Mouse (Mus musculus) CH12.LX (cell line): ENCODE data around the gene Grid2. TPM values are rescaled to one million over a fixed set of nuclear protein-coding genes. Genes with fewer than 3 reads are reported as not detected.

ENCODE experiments used
- DNase-seq: peaks from one replicate; pipeline ENCODE4 v3.0.0-alpha.2; 2013; ENCODE audit errors: extremely low read depth
- H3K27ac ChIP-seq: 2 replicates; pipeline ENCODE4 v1.5.1; 2012; ENCODE audit warnings: low read depth, mild to moderate bottlenecking, control low read depth, moderate library complexity; ENCODE audit not compliant: insufficient read depth
- H3K27me3 ChIP-seq: replicated peaks from 2 replicates; pipeline ENCODE3; 2012; ENCODE audit warnings: inconsistent platforms
- H3K36me3 ChIP-seq, 2 experiments: replicated peaks in 1 of 2; 2 replicates each; pipeline versions ENCODE3 to v1.6.1; 2012; ENCODE audit warnings: inconsistent platforms in 1 of 2, low read length in 1 of 2, mild to moderate bottlenecking in 1 of 2, mixed read lengths in 1 of 2, moderate library complexity in 1 of 2; ENCODE audit not compliant: control insufficient read depth in 1 of 2, insufficient read depth in 1 of 2
- H3K4me1 ChIP-seq, 2 experiments: 2 replicates each; pipeline ENCODE4 v1.6.1; 2012; ENCODE audit warnings: inconsistent platforms in 1 of 2, moderate library complexity in 1 of 2; ENCODE audit not compliant: insufficient read depth in 2 of 2, control insufficient read depth in 1 of 2
- H3K4me2 ChIP-seq: 2 replicates; pipeline ENCODE4 v1.6.1; 2012; ENCODE audit warnings: low read depth, mild to moderate bottlenecking, control low read depth; ENCODE audit not compliant: poor library complexity, insufficient read depth, severe bottlenecking
- H3K4me3 ChIP-seq, 3 experiments: fragments of 150-350 bp in 1 of 3; sonication (generic) in 1 of 3; replicated peaks in 1 of 3; 2 replicates each; pipeline versions ENCODE3 to v1.5.1; 2011 to 2012; ENCODE audit warnings: low read depth in 2 of 3, low read length in 2 of 3, mild to moderate bottlenecking in 2 of 3, moderate library complexity in 2 of 3, control low read depth in 1 of 3, improper control_type of control experiment in 1 of 3, inconsistent platforms in 1 of 3, mixed read lengths in 1 of 3; ENCODE audit not compliant: poor library complexity in 1 of 3
- H3K79me2 ChIP-seq: replicated peaks from 2 replicates; pipeline ENCODE4 v1.6.1; 2012; ENCODE audit warnings: mild to moderate bottlenecking, moderate library complexity; ENCODE audit not compliant: control insufficient read depth, poor library complexity, insufficient read depth, severe bottlenecking; ENCODE audit errors: extremely low read depth
- H3K9ac ChIP-seq: 2 replicates; pipeline ENCODE4 v1.6.1; 2012; ENCODE audit warnings: low read depth, mild to moderate bottlenecking, control low read depth, moderate library complexity; ENCODE audit not compliant: insufficient read depth
- H3K9me3 ChIP-seq: replicated peaks from 2 replicates; pipeline ENCODE3; 2012; ENCODE audit warnings: low read length, inconsistent platforms, mixed read lengths
- BHLHE40 ChIP-seq: IDR thresholded peaks from 2 replicates; pipeline ENCODE4 v1.6.1; 2011; ENCODE audit warnings: mild to moderate bottlenecking, low read depth, low read length, improper control_type of control experiment
- CHD1 ChIP-seq: IDR thresholded peaks from 2 replicates; pipeline ENCODE4 v1.6.1; 2012; ENCODE audit warnings: low read depth, low read length, improper control_type of control experiment, inconsistent platforms
- CHD2 ChIP-seq: IDR thresholded peaks from 2 replicates; pipeline ENCODE4 v1.6.1; 2011; ENCODE audit warnings: low read length, improper control_type of control experiment
- ETS1 ChIP-seq: conservative IDR thresholded peaks from 2 replicates; pipeline ENCODE4 v1.6.1; 2012; ENCODE audit warnings: low read depth, mild to moderate bottlenecking, inconsistent platforms, low read length, improper control_type of control experiment, moderate library complexity
- GABPA ChIP-seq: IDR thresholded peaks from 2 replicates; pipeline ENCODE4 v1.6.1; 2012; ENCODE audit warnings: low read depth, low read length, improper control_type of control experiment, inconsistent platforms; ENCODE audit not compliant: insufficient replicate concordance
- HCFC1 ChIP-seq: IDR thresholded peaks from 2 replicates; pipeline ENCODE4 v1.6.1; 2012; ENCODE audit warnings: low read depth, mild to moderate bottlenecking, inconsistent platforms, low read length, improper control_type of control experiment
- IRF4 ChIP-seq: IDR thresholded peaks from 2 replicates; pipeline ENCODE4 v1.6.1; 2014; ENCODE audit warnings: low read depth, mild to moderate bottlenecking, inconsistent platforms, low read length, improper control_type of control experiment
- JUN ChIP-seq: IDR thresholded peaks from 2 replicates; pipeline ENCODE4 v1.6.1; 2011; ENCODE audit warnings: low read depth, mild to moderate bottlenecking, low read length, improper control_type of control experiment, moderate library complexity; ENCODE audit not compliant: insufficient read depth
- MAZ ChIP-seq: IDR thresholded peaks from 2 replicates; pipeline ENCODE4 v1.6.1; 2012; ENCODE audit warnings: low read depth, mild to moderate bottlenecking, inconsistent platforms, low read length, improper control_type of control experiment, moderate library complexity
- MYC ChIP-seq: IDR thresholded peaks from 2 replicates; pipeline ENCODE4 v1.6.1; 2011; ENCODE audit warnings: low read depth, mild to moderate bottlenecking, improper control_type of control experiment, low read length
- PAX5 ChIP-seq: IDR thresholded peaks from 2 replicates; pipeline ENCODE4 v1.6.1; 2012; ENCODE audit warnings: low read length, inconsistent platforms, mixed read lengths
- POLR2A ChIP-seq: IDR thresholded peaks from 2 replicates; pipeline ENCODE4 v1.6.1; 2011; ENCODE audit warnings: low read depth, mild to moderate bottlenecking, improper control_type of control experiment, low read length
- POLR2AphosphoS2 ChIP-seq: IDR thresholded peaks from 2 replicates; pipeline ENCODE4 v1.6.1; 2011; ENCODE audit warnings: low read depth, low read length, improper control_type of control experiment
- RCOR1 ChIP-seq: conservative IDR thresholded peaks from 2 replicates; pipeline ENCODE4 v1.6.1; 2012; ENCODE audit warnings: low read depth, mild to moderate bottlenecking, inconsistent platforms, low read length, improper control_type of control experiment
- SMC3 ChIP-seq: IDR thresholded peaks from 2 replicates; pipeline ENCODE4 v1.6.1; 2011; ENCODE audit warnings: low read depth, low read length, improper control_type of control experiment
- USF1 ChIP-seq: IDR thresholded peaks from 2 replicates; pipeline ENCODE4 v1.6.1; 2014; ENCODE audit warnings: low read depth, mild to moderate bottlenecking, inconsistent platforms, low read length, improper control_type of control experiment
- ZC3H11A ChIP-seq: IDR thresholded peaks from 2 replicates; pipeline ENCODE4 v1.6.1; 2012; ENCODE audit warnings: low read depth, mild to moderate bottlenecking, inconsistent platforms, low read length, improper control_type of control experiment
- ZNF384 ChIP-seq: IDR thresholded peaks from 2 replicates; pipeline ENCODE4 v1.6.1; 2012; ENCODE audit warnings: low read depth, low read length, improper control_type of control experiment, inconsistent platforms
- dilution Hi-C: fragments of 300-500 bp; cut with MboI; formaldehyde crosslinking; loops from 2 replicates; pipeline ENCODE4 v1.14.3; 2020; ENCODE audit warnings: low sequenced_read_pairs; ENCODE audit not compliant: extremely low pct_unique_long_range_greater_than_20kb, extremely low pct_ligation_motif_present
- in situ Hi-C: fragments of 300-500 bp; cut with MboI; formaldehyde crosslinking; loops from 3 replicates; pipeline ENCODE4 v1.14.3; 2019; ENCODE audit warnings: low sequenced_read_pairs, low pct_ligation_motif_present, low pct_unique_long_range_greater_than_20kb, mixed read lengths
- polyA plus RNA-seq: library from polyadenylated mRNA; unstranded; fragments of >175 nt; gene quantifications from 2 replicates; pipeline ENCODE4 v1.2.1, GENCODE M21; 2012; ENCODE audit warnings: low read depth; ENCODE audit not compliant: insufficient read length
- total RNA-seq, 2 experiments: library from RNA; depleted of rRNA; stranded (reverse); fragments of 300-350 nt in 1 of 2; fragments of >200 nt in 1 of 2; gene quantifications; 2 replicates each; pipeline ENCODE4 v1.2.3; 2012 to 2014

Gene Grid2
- total and polyA plus RNA-seq, 3 experiments, result not detected

DNA sequence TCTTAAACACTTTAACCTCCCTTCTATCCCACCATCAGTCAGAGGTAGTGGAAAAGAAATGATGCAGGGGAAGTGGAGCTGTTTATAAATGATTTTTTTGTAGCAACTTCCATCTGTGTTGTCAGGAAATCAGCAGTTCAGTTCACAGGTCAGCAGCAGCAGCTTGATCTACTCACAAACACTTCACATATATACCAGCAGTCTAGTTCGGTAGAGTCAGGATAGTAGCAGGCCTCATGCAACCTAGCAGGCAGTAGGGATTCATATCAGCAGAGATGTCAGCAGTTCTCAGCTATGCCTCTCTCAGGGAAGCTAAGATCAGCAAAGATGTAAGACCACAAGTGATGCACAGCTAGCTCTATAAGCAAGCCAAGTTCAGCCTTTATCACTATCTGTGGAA is 938.0 kb downstream of the Grid2 start:
- H3K27ac ChIP-seq, result no peak overlapping the region
- H3K9ac ChIP-seq, result no peak overlapping the region
- dilution Hi-C loops, result no loop called here
- peaks cover 21% of the 10 kb centered on the region for H3K9me3 ChIP-seq
- H3K4me1 ChIP-seq, result no peaks in the 10 kb centered on the region
- H3K79me2 ChIP-seq, result no peaks in the 10 kb centered on the region
- H3K36me3 ChIP-seq, result no peaks in the 10 kb centered on the region
- H3K4me2 ChIP-seq, result no peak overlapping the region
- H3K4me3 ChIP-seq, result no peak overlapping the region
- no peak for DNase-seq
- H3K27me3 ChIP-seq, result no peaks in the 10 kb centered on the region
- in situ Hi-C loops, result no loop called here
- TF ChIP-seq ZNF384, result no peak
- no peak for TF ChIP-seq CHD2
- no peak for TF ChIP-seq GABPA
- TF ChIP-seq RCOR1, result no peak
- TF ChIP-seq BHLHE40, result no peak
- no peak for TF ChIP-seq MAZ
- TF ChIP-seq USF1, result no peak
- no peak for TF ChIP-seq IRF4
- TF ChIP-seq HCFC1, result no peak
- TF ChIP-seq MYC, result no peak
- no peak for TF ChIP-seq PAX5
- no peak for TF ChIP-seq POLR2A
- no peak for TF ChIP-seq ZC3H11A
- TF ChIP-seq POLR2AphosphoS2, result no peak
- no peak for TF ChIP-seq SMC3
- TF ChIP-seq CHD1, result no peak

DNA sequence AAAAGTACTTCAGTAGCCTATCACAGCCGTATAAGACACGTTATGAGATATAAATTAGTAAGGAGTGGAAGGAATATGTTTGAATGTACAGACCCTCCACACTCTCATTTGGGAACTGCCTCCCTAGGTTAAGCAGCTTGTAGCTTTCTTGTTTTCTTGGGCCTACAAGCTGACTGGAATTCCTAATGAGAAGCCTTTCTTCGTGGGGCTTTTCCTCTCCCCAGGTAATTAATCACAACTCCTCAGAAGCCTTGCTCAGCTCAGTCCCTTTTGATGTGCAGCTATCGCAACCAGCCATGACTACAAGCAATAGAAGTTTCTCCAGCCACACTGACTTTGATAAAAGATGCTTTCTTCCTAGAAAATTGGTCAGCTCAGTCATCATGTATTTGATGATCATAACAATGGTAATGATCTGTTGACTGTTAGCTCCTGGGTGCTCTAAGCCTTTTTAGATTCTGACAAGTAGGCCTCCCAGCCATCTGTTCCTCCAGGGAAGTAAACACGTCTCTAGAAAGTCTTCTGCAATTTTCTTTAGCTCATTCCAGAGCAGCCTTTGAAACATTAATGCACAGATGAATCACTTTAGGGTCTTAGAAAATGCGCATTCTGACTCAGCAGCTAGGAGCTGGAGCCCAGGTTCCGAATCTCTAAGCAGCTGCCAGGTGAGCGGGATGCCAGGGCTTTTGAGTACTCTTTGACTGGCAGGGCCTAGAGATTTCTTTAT is 946.9 kb downstream of the Grid2 start:
- H3K4me3 ChIP-seq, result no peak overlapping the region
- no peaks in the 10 kb centered on the region for H3K79me2 ChIP-seq
- H3K36me3 ChIP-seq, result no peaks in the 10 kb centered on the region
- in situ Hi-C loops (no loop called here), dilution Hi-C loops (no loop called here)
- H3K9me3 ChIP-seq, result peaks cover 34% of the 10 kb centered on the region
- TF ChIP-seq CHD2, result no peak
- no peak for TF ChIP-seq CHD1
- no peak for TF ChIP-seq ZC3H11A
- no peak for TF ChIP-seq ETS1
- TF ChIP-seq RCOR1, result no peak
- no peak for TF ChIP-seq BHLHE40
- TF ChIP-seq SMC3, result no peak
- no peak for TF ChIP-seq JUN
- TF ChIP-seq POLR2AphosphoS2, result no peak
- TF ChIP-seq MAZ, result no peak
- no peak for TF ChIP-seq PAX5
- TF ChIP-seq GABPA, result no peak
- TF ChIP-seq, all 38 proteins: peak for 0
- Histone ChIP-seq H3K9ac (no peak overlapping the region), H3K27me3 (no peaks in the 10 kb centered on the region), H3K27ac (no peak overlapping the region), H3K4me1 (no peaks in the 10 kb centered on the region), H3K4me2 (no peak overlapping the region)
- no peak for DNase-seq
